Mouse (Mus musculus): ENCODE measurements around the gene S100a3.

Gene S100a3

GRCm38 (mm10) chr3:90644220-90644619, 83.8 kb downstream of the S100a3 start:
- Histone ChIP-seq H3K4me1 (replicated peaks; ENCODE audit: low read depth, low read length) (peaks cover 3% of the 10 kb centered on the region; the same call in 1 of the 2 replicates), H3K4me3 (replicated peaks; ENCODE audit: low read length) (no peak overlapping the region), H3K27me3 (ENCODE audit: insufficient read depth, low read length) (no peaks in the 10 kb centered on the region), H3K9me3 (ENCODE audit: low read length) (0 out of 2 replicates have a peak, but pooled peaks cover 4% of the 10 kb centered on the region), H3K36me3 (ENCODE audit: insufficient read depth, low read length) (no peaks in the 10 kb centered on the region)
- peak; percentile 53 for TF ChIP-seq CTCF (conservative IDR thresholded peaks at IDR 0.05; ENCODE audit: low read length)
- no peak for TF ChIP-seq NANOG (IDR thresholded peaks at IDR 0.05; ENCODE audit: borderline replicate concordance, low read length)
- no peak for TF ChIP-seq POU5F1 (IDR thresholded peaks at IDR 0.05; ENCODE audit: borderline replicate concordance, low read length)

- no peak for TF ChIP-seq NANOG (IDR thresholded peaks at IDR 0.05; ENCODE audit: borderline replicate concordance, low read length)
- TF ChIP-seq CTCF (conservative IDR thresholded peaks at IDR 0.05; ENCODE audit: low read length): no peak
- TF ChIP-seq POU5F1 (IDR thresholded peaks at IDR 0.05; ENCODE audit: borderline replicate concordance, low read length): no peak
- 0 out of 2 replicates have a peak, but pooled peaks cover 3% of the 10 kb centered on the region for H3K27me3 ChIP-seq (ENCODE audit: insufficient read depth, low read length)
- H3K9me3 ChIP-seq (ENCODE audit: low read length): 0 out of 2 replicates have a peak, but pooled peaks cover 4% of the 10 kb centered on the region
- H3K4me3 ChIP-seq (replicated peaks; ENCODE audit: low read length): no peak overlapping the region
- H3K4me1 ChIP-seq (replicated peaks; ENCODE audit: low read depth, low read length): peaks cover 3% of the 10 kb centered on the region; the same call in 1 of the 2 replicates
- H3K36me3 ChIP-seq (ENCODE audit: insufficient read depth, low read length): no peaks in the 10 kb centered on the region
These were observed 86.9 kb downstream of the S100a3 start for GRCm38 (mm10) chr3:90647291-90647690.

GRCm38 (mm10) chr3:90648981-90649380, 88.6 kb downstream of the S100a3 start:
- no peaks in the 10 kb centered on the region for H3K4me1 ChIP-seq (replicated peaks; ENCODE audit: low read depth, low read length)
- no peaks in the 10 kb centered on the region for H3K9me3 ChIP-seq (ENCODE audit: low read length)
- no peak overlapping the region for H3K4me3 ChIP-seq (replicated peaks; ENCODE audit: low read length)
- 0 out of 2 replicates have a peak, but pooled peaks cover 3% of the 10 kb centered on the region for H3K27me3 ChIP-seq (ENCODE audit: insufficient read depth, low read length)
- no peaks in the 10 kb centered on the region for H3K36me3 ChIP-seq (ENCODE audit: insufficient read depth, low read length)
- TF ChIP-seq NANOG (IDR thresholded peaks at IDR 0.05; ENCODE audit: borderline replicate concordance, low read length): no peak
- no peak for TF ChIP-seq POU5F1 (IDR thresholded peaks at IDR 0.05; ENCODE audit: borderline replicate concordance, low read length)
- TF ChIP-seq CTCF (conservative IDR thresholded peaks at IDR 0.05; ENCODE audit: low read length): no peak

GRCm38 (mm10) chr3:90649832-90650231, 89.5 kb downstream of the S100a3 start:
- no peaks in the 10 kb centered on the region for H3K36me3 ChIP-seq (ENCODE audit: insufficient read depth, low read length)
- TF ChIP-seq NANOG (IDR thresholded peaks at IDR 0.05; ENCODE audit: borderline replicate concordance, low read length): no peak
- TF ChIP-seq POU5F1 (IDR thresholded peaks at IDR 0.05; ENCODE audit: borderline replicate concordance, low read length): no peak
- TF ChIP-seq CTCF (conservative IDR thresholded peaks at IDR 0.05; ENCODE audit: low read length): no peak
- 0 out of 2 replicates have a peak, but pooled peaks cover 3% of the 10 kb centered on the region for H3K27me3 ChIP-seq (ENCODE audit: insufficient read depth, low read length)
- no peaks in the 10 kb centered on the region for H3K4me1 ChIP-seq (replicated peaks; ENCODE audit: low read depth, low read length)
- no peaks in the 10 kb centered on the region for H3K9me3 ChIP-seq (ENCODE audit: low read length)
- H3K4me3 ChIP-seq (replicated peaks; ENCODE audit: low read length): no peak overlapping the region
